Mouse (Mus musculus) midbrain, postnatal 0 days (tissue): ENCODE data around the gene Trim8. TPM values are rescaled to one million over a fixed set of nuclear protein-coding genes. Genes with fewer than 3 reads are reported as not detected.

ENCODE experiments used
- ATAC-seq: fragments of 200-750 bp; cut with Nextera tagmentation; 2 replicates; pipeline ENCODE4 v1.8.0; 2017; ENCODE audit warnings: moderate number of reproducible peaks, mild to moderate bottlenecking, moderate TSS enrichment, moderate library complexity; ENCODE audit not compliant: low FRiP score
- DNase-seq: peaks from one replicate; pipeline ENCODE4 v3.0.0-alpha.2; 2015; ENCODE audit warnings: low spot score
- H3K27ac ChIP-seq: fragments of 300-500 bp; sonication (generic); 2 replicates; pipeline ENCODE4 v1.5.1; 2014; ENCODE audit warnings: low read depth, mild to moderate bottlenecking, low read length, mixed read lengths
- H3K27me3 ChIP-seq: fragments of 300-500 bp; sonication (generic); 2 replicates; pipeline ENCODE4 v1.6.1; 2014; ENCODE audit warnings: low read length, control low read depth, mixed read lengths; ENCODE audit not compliant: insufficient read depth
- H3K36me3 ChIP-seq: fragments of 300-500 bp; sonication (generic); 2 replicates; pipeline ENCODE4 v1.6.1; 2014; ENCODE audit warnings: low read length, control low read depth, mixed read lengths; ENCODE audit not compliant: insufficient read depth
- H3K4me1 ChIP-seq: fragments of 300-500 bp; sonication (generic); 2 replicates; pipeline ENCODE4 v1.6.1; 2014; ENCODE audit warnings: mild to moderate bottlenecking, control low read depth, antibody characterized with exemption, low read length, mixed read lengths; ENCODE audit not compliant: insufficient read depth
- H3K4me2 ChIP-seq: fragments of 300-500 bp; sonication (generic); 2 replicates; pipeline ENCODE4 v1.6.1; 2014; ENCODE audit warnings: low read depth, mild to moderate bottlenecking, low read length, mixed read lengths; ENCODE audit not compliant: poor library complexity, severe bottlenecking
- H3K4me3 ChIP-seq: fragments of 300-500 bp; sonication (generic); 2 replicates; pipeline ENCODE4 v1.5.1; 2014; ENCODE audit warnings: low read depth, mild to moderate bottlenecking, low read length, moderate library complexity
- H3K9ac ChIP-seq: fragments of 300-500 bp; sonication (generic); replicated peaks from 2 replicates; pipeline ENCODE4 v1.6.1; 2014; ENCODE audit warnings: mild to moderate bottlenecking, low read length, moderate library complexity, mixed read lengths; ENCODE audit not compliant: poor library complexity, severe bottlenecking
- H3K9me3 ChIP-seq: fragments of 300-500 bp; sonication (generic); 2 replicates; pipeline ENCODE4 v1.6.1; 2016; ENCODE audit warnings: low read length, control low read depth
- CTCF ChIP-seq: IDR thresholded peaks from 2 replicates; pipeline ENCODE4 v1.5.1; 2016; ENCODE audit warnings: antibody characterized with exemption, mild to moderate bottlenecking
- WGBS: fragments of 180-500 bp; shearing (Covaris S2); extraction: QIAGEN DNeasy Blood & Tissue Kit; methylation state at CpG from one replicate; pipeline ENCODE4 v1.1.7; 2014; 5-methylcytosine and 5-hydroxymethylcytosine counted together
- polyA plus RNA-seq: library from polyadenylated mRNA; unstranded; fragments of >200 nt; fragmentation: Nextera tagmentation; extraction: Ambion mirVana; gene quantifications from 2 replicates; pipeline ENCODE4 v1.2.1, GENCODE M21; 2015
- total RNA-seq: library from RNA; depleted of rRNA; stranded (reverse); fragments of >200 nt; gene quantifications from 2 replicates; pipeline ENCODE4 v1.2.3, GENCODE M21; 2014

Gene Trim8
- total and polyA plus RNA-seq, 2 experiments from 2014 or later = 30.4 to 103 TPM

- H3K9ac ChIP-seq = peak overlapping the region; percentile 29; the same call in 1 of the 2 replicates
- H3K27me3 ChIP-seq = no peaks in the 10 kb centered on the region
- H3K9me3 ChIP-seq = no peaks in the 10 kb centered on the region
- no peak overlapping the region for H3K4me3 ChIP-seq
- WGBS = 58% methylated on average over 5 of the region's 5 CpGs
- peaks cover 40% of the 10 kb centered on the region for H3K4me1 ChIP-seq
- H3K36me3 ChIP-seq = no peaks in the 10 kb centered on the region
- DNase-seq (no peak), ATAC-seq (no peak)
- TF ChIP-seq CTCF = no peak
- 0 out of 2 replicates have a peak overlapping the region, but pooled peaks have one; percentile 57 for H3K27ac ChIP-seq
- H3K4me2 ChIP-seq = no peak overlapping the region
Observed at GRCm38 (mm10) chr19:46533525-46533924, 32.0 kb downstream of the Trim8 start.

- H3K4me1 ChIP-seq = peaks cover 32% of the 10 kb centered on the region
- H3K27ac ChIP-seq = no peak overlapping the region
- H3K27me3 ChIP-seq = no peaks in the 10 kb centered on the region
- DNase-seq (no peak), ATAC-seq (no peak)
- no peaks in the 10 kb centered on the region for H3K9me3 ChIP-seq
- 36% methylated on average over 6 of the region's 6 CpGs for WGBS
- no peak for TF ChIP-seq CTCF
- no peak overlapping the region for H3K4me3 ChIP-seq
- no peak overlapping the region for H3K4me2 ChIP-seq
- no peaks in the 10 kb centered on the region for H3K36me3 ChIP-seq
- no peak overlapping the region for H3K9ac ChIP-seq
Observed at GRCm38 (mm10) chr19:46534542-46535098, 33.1 kb downstream of the Trim8 start.

- H3K27me3 ChIP-seq = no peaks in the 10 kb centered on the region
- no peak overlapping the region for H3K4me3 ChIP-seq
- DNase-seq (no peak), ATAC-seq (no peak)
- no peak overlapping the region for H3K9ac ChIP-seq
- peaks cover 10% of the 10 kb centered on the region for H3K36me3 ChIP-seq
- TF ChIP-seq CTCF = no peak
- 86% methylated on average over 9 of the region's 9 CpGs for WGBS
- peaks cover 8% of the 10 kb centered on the region; the same call in 1 of the 2 replicates for H3K4me1 ChIP-seq
- no peak overlapping the region for H3K27ac ChIP-seq
- H3K9me3 ChIP-seq = no peaks in the 10 kb centered on the region
- H3K4me2 ChIP-seq = no peak overlapping the region
Observed at GRCm38 (mm10) chr19:46537357-46537756, 35.9 kb downstream of the Trim8 start.

GRCm38 (mm10) chr19:46538213-46538612, 36.7 kb downstream of the Trim8 start:
- Histone ChIP-seq H3K36me3 (peaks cover 18% of the 10 kb centered on the region), H3K27ac (no peak overlapping the region), H3K4me3 (no peak overlapping the region), H3K9me3 (no peaks in the 10 kb centered on the region), H3K4me2 (no peak overlapping the region), H3K27me3 (no peaks in the 10 kb centered on the region), H3K9ac (no peak overlapping the region), H3K4me1 (no peaks in the 10 kb centered on the region)
- DNase-seq (no peak), ATAC-seq (no peak)
- TF ChIP-seq CTCF = peak; percentile 26; the same call in 1 of the 2 replicates
- WGBS = 84% methylated on average over 6 of the region's 6 CpGs

- Histone ChIP-seq H3K9ac (no peak overlapping the region), H3K4me1 (no peaks in the 10 kb centered on the region), H3K4me3 (no peak overlapping the region), H3K27me3 (no peaks in the 10 kb centered on the region), H3K27ac (no peak overlapping the region), H3K4me2 (no peak overlapping the region), H3K36me3 (peaks cover 24% of the 10 kb centered on the region), H3K9me3 (no peaks in the 10 kb centered on the region)
- DNase-seq (no peak), ATAC-seq (no peak)
- WGBS = 83% methylated on average over 8 of the region's 8 CpGs
- TF ChIP-seq CTCF = no peak
Observed at GRCm38 (mm10) chr19:46542750-46543149, 41.2 kb downstream of the Trim8 start.

GRCm38 (mm10) chr19:46547565-46547964, 46.1 kb downstream of the Trim8 start:
- 73% methylated on average over 6 of the region's 6 CpGs for WGBS
- H3K4me3 ChIP-seq = no peak overlapping the region
- peak overlapping the region; percentile 52; the same call in 1 of the 2 replicates for H3K27ac ChIP-seq
- ATAC-seq = no peak
- H3K36me3 ChIP-seq = peaks cover 33% of the 10 kb centered on the region
- H3K4me2 ChIP-seq = no peak overlapping the region
- H3K4me1 ChIP-seq = no peaks in the 10 kb centered on the region
- no peaks in the 10 kb centered on the region for H3K9me3 ChIP-seq
- TF ChIP-seq CTCF = no peak
- no peaks in the 10 kb centered on the region for H3K27me3 ChIP-seq
- no peak overlapping the region for H3K9ac ChIP-seq
- DNase-seq = no peak
